Mouse (Mus musculus) kidney, embryonic 15.5 days (tissue): Measurements from ENCODE around the gene Gm6034. TPM values are rescaled to one million over a fixed set of nuclear protein-coding genes. Genes with fewer than 3 reads are reported as not detected.
"Not testable (repeated sequence)": the region's sequence is repeated elsewhere in the genome, so short reads cannot be mapped to it uniquely, and the experiment has no call there.

ENCODE experiments used
- ATAC-seq: fragments of 200-750 bp; cut with Nextera tagmentation; replicated peaks from 2 replicates; pipeline ENCODE4 v1.8.0; 2017; ENCODE audit warnings: moderate TSS enrichment; ENCODE audit not compliant: low FRiP score
- H3K27ac ChIP-seq: fragments of 300-500 bp; sonication (generic); 2 replicates; pipeline ENCODE4 v1.5.1; 2015; ENCODE audit warnings: mild to moderate bottlenecking, inconsistent platforms
- H3K27me3 ChIP-seq: fragments of 300-500 bp; sonication (generic); 2 replicates; pipeline ENCODE4 v1.6.1; 2015; ENCODE audit warnings: inconsistent platforms
- H3K36me3 ChIP-seq: fragments of 300-500 bp; sonication (generic); 2 replicates; pipeline ENCODE4 v1.6.1; 2015; ENCODE audit warnings: inconsistent platforms
- H3K4me1 ChIP-seq: fragments of 300-500 bp; sonication (generic); 2 replicates; pipeline ENCODE4 v1.6.1; 2015; ENCODE audit warnings: inconsistent platforms
- H3K4me2 ChIP-seq: fragments of 300-500 bp; sonication (generic); 2 replicates; pipeline ENCODE4 v1.6.1; 2015; ENCODE audit warnings: moderate library complexity, mild to moderate bottlenecking, inconsistent platforms
- H3K4me3 ChIP-seq: fragments of 300-500 bp; sonication (generic); replicated peaks from 2 replicates; pipeline ENCODE4 v1.5.1; 2015; ENCODE audit warnings: mild to moderate bottlenecking, inconsistent platforms
- H3K9ac ChIP-seq: fragments of 300-500 bp; sonication (generic); 2 replicates; pipeline ENCODE4 v1.6.1; 2015; ENCODE audit warnings: mild to moderate bottlenecking, inconsistent platforms
- H3K9me3 ChIP-seq: fragments of 300-500 bp; sonication (generic); replicated peaks from 2 replicates; pipeline ENCODE4 v1.6.1; 2016; ENCODE audit warnings: inconsistent platforms
- WGBS: fragments of 180-500 bp; shearing (Covaris S2); methylation state at CpG from one replicate; pipeline ENCODE4 v1.1.7; 2015; ENCODE audit warnings: mixed read lengths; 5-methylcytosine and 5-hydroxymethylcytosine counted together
- polyA plus RNA-seq: library from polyadenylated mRNA; unstranded; fragments of >200 nt; fragmentation: Nextera tagmentation; extraction: Ambion mirVana; gene quantifications from 2 replicates; pipeline ENCODE4 v1.2.1, GENCODE M21; 2015

Gene Gm6034
- polyA plus RNA-seq, 1 experiment from 2014 or later, result not detected

- 83% methylated on average over 2 of the region's 2 CpGs for WGBS
- H3K27me3 ChIP-seq, H3K4me3 ChIP-seq, H3K4me2 ChIP-seq, H3K36me3 ChIP-seq, H3K9me3 ChIP-seq, H3K27ac ChIP-seq, H3K9ac ChIP-seq, H3K4me1 ChIP-seq, ATAC-seq: not testable (repeated sequence)
These were observed 2.2 kb upstream of the Gm6034 start for GRCm38 (mm10) chr17:36040604-36041003.

- not testable (repeated sequence) for H3K4me1 ChIP-seq, H3K9me3 ChIP-seq, H3K36me3 ChIP-seq, H3K27ac ChIP-seq, H3K27me3 ChIP-seq
- under 1% methylated on average over 19 of the region's 19 CpGs for WGBS
- ATAC-seq, result peak; percentile 77
- Histone ChIP-seq H3K4me3 (peak overlapping the region; percentile 47), H3K9ac (peak overlapping the region; percentile 47), H3K4me2 (peak overlapping the region; percentile 80)
These were observed 706 bp upstream of the Gm6034 start for GRCm38 (mm10) chr17:36042055-36042454.

DNA sequence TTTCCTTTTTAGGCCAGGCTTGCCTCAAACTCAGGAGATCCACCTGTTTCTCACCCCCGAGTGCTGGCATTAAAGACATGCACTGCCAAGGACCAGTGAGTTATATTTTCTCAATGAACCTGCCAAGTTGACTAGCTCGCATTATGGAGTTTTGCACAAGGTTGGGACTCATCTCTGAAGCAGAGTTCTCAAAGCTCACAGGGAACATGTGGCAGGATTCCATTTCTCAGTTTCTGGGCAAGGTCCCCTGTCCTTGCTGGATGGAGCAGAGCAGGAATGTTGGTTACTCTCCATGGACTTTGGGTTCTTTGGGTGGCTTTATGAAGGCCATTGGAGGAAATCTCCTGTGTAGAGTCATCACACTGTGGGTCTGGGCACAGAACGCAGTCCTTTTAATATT is 525 bp downstream of the Gm6034 start:
- H3K9me3 ChIP-seq, result no peaks in the 10 kb centered on the region
- 0 out of 2 replicates have a peak overlapping the region, but pooled peaks have one; percentile 29 for H3K9ac ChIP-seq
- no peak overlapping the region for H3K27ac ChIP-seq
- peak overlapping the region; percentile 47 for H3K4me3 ChIP-seq
- peak overlapping the region; percentile 80 for H3K4me2 ChIP-seq
- H3K4me1 ChIP-seq, result peaks cover 6% of the 10 kb centered on the region
- no peak for ATAC-seq
- H3K27me3 ChIP-seq, result no peaks in the 10 kb centered on the region
- H3K36me3 ChIP-seq, result no peaks in the 10 kb centered on the region
- 84% methylated on average over 3 of the region's 3 CpGs for WGBS

DNA sequence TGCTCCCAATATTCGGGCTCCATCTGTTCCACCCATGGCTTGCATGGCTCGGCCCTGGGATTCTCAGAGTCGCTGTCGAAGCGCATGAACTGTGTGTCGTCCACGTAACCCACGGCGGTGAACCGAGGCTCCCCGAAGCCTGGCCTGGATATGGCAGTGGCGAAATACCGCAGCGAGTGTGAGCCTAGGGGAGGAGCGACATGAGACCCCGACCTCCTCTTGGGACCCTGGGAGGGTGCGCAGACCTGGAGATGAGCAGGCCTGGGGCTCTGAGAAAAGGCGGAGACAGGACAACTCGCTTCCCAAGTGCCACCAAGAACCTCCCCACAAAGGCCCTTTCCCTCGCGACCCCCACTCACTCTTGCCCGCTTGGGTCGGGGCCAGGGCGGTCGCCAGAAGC is 15.2 kb downstream of the Gm6034 start:
- H3K4me1 ChIP-seq, H3K36me3 ChIP-seq, H3K4me3 ChIP-seq, H3K27me3 ChIP-seq, H3K9me3 ChIP-seq, H3K4me2 ChIP-seq, H3K9ac ChIP-seq, ATAC-seq, H3K27ac ChIP-seq: not testable (repeated sequence)
- WGBS, result 85% methylated on average over 25 of the region's 25 CpGs

DNA sequence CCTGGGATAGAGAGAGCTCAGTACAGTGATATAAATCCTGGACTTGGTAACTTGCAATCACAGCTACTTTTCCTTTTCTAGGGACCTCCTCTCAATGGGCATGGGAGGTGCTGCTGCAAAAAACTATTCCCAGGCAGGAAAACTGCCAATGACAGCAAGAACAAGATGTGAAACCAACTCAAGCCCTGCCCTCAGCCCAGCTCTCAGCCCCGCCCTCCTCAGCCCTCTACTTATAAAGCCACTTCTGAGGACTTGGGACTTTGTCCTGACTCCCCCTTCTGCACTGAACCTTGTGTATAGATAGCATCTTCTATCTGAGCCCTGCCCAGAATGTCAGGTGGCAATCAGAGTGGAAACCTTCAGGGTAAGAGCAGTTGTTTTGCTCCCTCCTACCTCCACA is 15.6 kb downstream of the Gm6034 start, which contains the start of gene Gm11127:
TSS of gene Gm11127 (minus strand) at position 10 of the 400 bp plus-strand sequence.
- not testable (repeated sequence) for H3K4me3 ChIP-seq, H3K27me3 ChIP-seq, H3K9ac ChIP-seq, ATAC-seq, H3K4me2 ChIP-seq, H3K27ac ChIP-seq, H3K4me1 ChIP-seq, H3K36me3 ChIP-seq, H3K9me3 ChIP-seq
- WGBS, result 80% methylated on average over 1 of the region's 1 CpGs

- Histone ChIP-seq H3K4me1 (no peaks in the 10 kb centered on the region), H3K4me3 (no peak overlapping the region), H3K9me3 (no peaks in the 10 kb centered on the region), H3K4me2 (no peak overlapping the region), H3K36me3 (no peaks in the 10 kb centered on the region), H3K27ac (no peak overlapping the region), H3K9ac (no peak overlapping the region), H3K27me3 (no peaks in the 10 kb centered on the region)
- WGBS, result 32% methylated on average over 2 of the region's 2 CpGs
- no peak for ATAC-seq
These were observed 18.1 kb downstream of the Gm6034 start for GRCm38 (mm10) chr17:36060829-36061228.

DNA sequence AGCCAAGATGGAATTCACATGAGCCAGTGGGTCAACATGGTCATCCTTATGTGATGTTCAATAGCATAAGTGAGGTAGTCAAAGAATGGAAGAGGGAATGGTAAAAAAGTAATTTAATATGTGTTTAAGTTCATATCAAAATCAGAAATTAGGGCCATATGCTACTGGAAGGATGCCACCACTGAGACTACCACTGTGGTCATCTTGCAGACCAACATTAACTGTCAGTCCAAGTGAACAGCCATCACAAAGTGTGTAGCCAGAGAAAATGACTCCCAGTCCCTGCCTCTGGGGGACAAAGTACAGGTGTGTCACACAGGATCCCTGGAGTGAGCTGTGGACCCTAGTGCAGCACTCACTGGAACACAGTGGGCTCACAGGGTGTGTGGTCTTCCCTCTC is 39.1 kb downstream of the Gm6034 start:
- not testable (repeated sequence) for H3K36me3 ChIP-seq, H3K4me3 ChIP-seq, H3K9me3 ChIP-seq, ATAC-seq, H3K27ac ChIP-seq, H3K4me2 ChIP-seq, H3K9ac ChIP-seq
- Histone ChIP-seq H3K27me3 (peaks cover 45% of the 10 kb centered on the region), H3K4me1 (peaks cover 12% of the 10 kb centered on the region)

DNA sequence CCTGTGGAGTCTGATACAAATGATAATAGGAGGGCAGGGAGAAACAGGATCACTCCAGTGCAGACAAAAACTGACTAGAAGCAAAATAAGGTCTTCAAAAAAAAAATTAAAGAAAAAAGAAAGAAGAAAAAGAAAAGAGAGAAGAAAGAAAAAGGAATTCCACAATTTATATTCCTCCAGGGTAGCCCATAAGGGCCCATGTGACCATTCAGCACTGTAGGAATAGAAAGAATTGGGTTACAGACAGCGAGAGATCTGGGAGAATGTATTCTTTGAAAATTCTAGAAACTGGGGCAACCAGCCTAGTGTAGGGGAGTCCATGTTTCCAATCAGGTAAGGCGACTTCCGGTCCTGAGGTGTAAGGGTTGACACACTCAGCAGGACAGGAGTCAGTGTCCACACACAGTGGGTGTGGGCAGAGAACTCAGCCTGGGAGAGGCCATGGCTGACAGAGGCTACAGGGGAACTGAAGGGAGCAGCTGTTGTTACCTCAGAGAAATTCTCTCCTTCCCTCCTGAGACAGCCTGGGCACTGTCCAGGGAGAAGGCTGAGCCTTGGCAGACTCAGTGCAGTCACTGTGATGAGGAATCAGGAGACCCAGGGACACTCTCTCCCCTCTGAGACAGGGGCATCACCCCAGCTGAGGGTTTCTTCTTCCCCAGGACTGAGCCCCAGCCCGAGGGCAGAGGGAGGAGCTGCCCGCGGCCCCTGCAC is 39.9 kb downstream of the Gm6034 start:
- not testable (repeated sequence) for H3K9me3 ChIP-seq, H3K9ac ChIP-seq, H3K27ac ChIP-seq, H3K36me3 ChIP-seq
- peak overlapping the region; percentile 97 for H3K4me2 ChIP-seq
- H3K27me3 ChIP-seq, result peaks cover 45% of the 10 kb centered on the region
- peaks cover 12% of the 10 kb centered on the region for H3K4me1 ChIP-seq
- H3K4me3 ChIP-seq, result peak overlapping the region; percentile 52
- 33% methylated on average over 6 of the region's 6 CpGs for WGBS
- ATAC-seq, result peak; percentile 14; the same call in 1 of the 2 replicates

GRCm38 (mm10) chr17:36083266-36083869 is 40.6 kb downstream of the Gm6034 start:
- H3K36me3 ChIP-seq, result no peaks in the 10 kb centered on the region
- H3K4me2 ChIP-seq, result peak overlapping the region; percentile 97
- WGBS, result 1% methylated on average over 46 of the region's 46 CpGs
- H3K4me3 ChIP-seq, result peak overlapping the region; percentile 52
- peak overlapping the region; percentile 47; the same call in 1 of the 2 replicates for H3K9ac ChIP-seq
- no peaks in the 10 kb centered on the region for H3K9me3 ChIP-seq
- peak; percentile 88 for ATAC-seq
- no peak overlapping the region for H3K27ac ChIP-seq
- H3K4me1 ChIP-seq, result peaks cover 12% of the 10 kb centered on the region
- peaks cover 45% of the 10 kb centered on the region for H3K27me3 ChIP-seq

DNA sequence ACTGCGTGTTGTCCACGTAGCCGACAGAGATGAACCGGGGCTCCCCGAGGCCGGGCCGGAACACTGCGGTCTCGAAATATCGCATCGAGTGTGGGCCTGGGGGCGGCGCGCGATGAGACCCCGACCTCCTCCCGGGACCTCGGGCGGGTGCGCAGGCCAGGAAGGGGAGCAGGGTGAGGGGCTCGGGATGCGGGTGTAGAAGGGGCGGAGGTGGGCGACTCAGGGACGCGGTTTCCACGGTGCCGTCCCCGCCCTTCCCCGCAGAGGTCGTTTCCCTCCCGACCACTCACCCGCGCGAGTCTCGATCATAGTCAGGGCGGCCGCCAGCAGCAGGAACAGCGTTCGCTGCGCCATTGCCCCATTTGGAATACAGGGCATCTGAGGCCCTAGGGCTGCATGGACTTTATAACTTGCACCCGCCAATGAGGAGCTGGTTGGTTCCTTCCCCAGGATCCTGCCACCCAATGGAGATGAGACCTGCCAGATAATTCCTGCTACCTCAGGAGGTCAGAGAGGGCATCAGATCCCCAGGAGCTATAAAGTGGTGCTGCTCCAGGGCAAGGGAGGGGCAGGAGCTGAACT is 41.2 kb downstream of the Gm6034 start:
- peaks cover 12% of the 10 kb centered on the region for H3K4me1 ChIP-seq
- peak overlapping the region; percentile 97 for H3K4me2 ChIP-seq
- no peak overlapping the region for H3K27ac ChIP-seq
- no peaks in the 10 kb centered on the region for H3K36me3 ChIP-seq
- WGBS, result under 1% methylated on average over 40 of the region's 42 CpGs
- ATAC-seq, result no peak; the same call in 1 of the 2 replicates
- H3K4me3 ChIP-seq, result peak overlapping the region; percentile 52
- H3K9ac ChIP-seq, result peak overlapping the region; percentile 47; the same call in 1 of the 2 replicates
- peaks cover 45% of the 10 kb centered on the region for H3K27me3 ChIP-seq
- H3K9me3 ChIP-seq, result no peaks in the 10 kb centered on the region

DNA sequence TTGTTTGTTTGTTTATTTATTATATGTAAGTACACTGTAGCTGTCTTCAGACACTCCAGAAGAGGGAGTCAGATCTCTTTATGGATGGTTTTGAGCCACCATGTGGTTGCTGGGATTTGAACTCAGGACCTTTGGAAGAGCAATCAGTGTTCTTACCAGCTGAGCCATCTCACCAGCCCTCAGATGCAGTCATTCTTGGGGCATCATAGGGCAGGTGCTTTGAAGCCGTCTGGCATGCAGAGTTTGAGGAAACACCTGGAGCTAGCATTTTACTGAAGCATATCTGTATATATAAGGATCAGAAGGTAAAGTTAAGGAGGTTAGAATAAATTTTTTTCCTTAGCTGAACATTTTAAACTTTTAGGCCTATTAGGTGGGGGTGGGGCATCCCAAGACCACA is 43.2 kb downstream of the Gm6034 start:
- WGBS, result 71% methylated on average over 1 of the region's 1 CpGs
- H3K9me3 ChIP-seq, ATAC-seq, H3K4me3 ChIP-seq, H3K4me2 ChIP-seq, H3K36me3 ChIP-seq, H3K27ac ChIP-seq, H3K9ac ChIP-seq: not testable (repeated sequence)
- Histone ChIP-seq H3K4me1 (peaks cover 12% of the 10 kb centered on the region), H3K27me3 (peaks cover 45% of the 10 kb centered on the region)

DNA sequence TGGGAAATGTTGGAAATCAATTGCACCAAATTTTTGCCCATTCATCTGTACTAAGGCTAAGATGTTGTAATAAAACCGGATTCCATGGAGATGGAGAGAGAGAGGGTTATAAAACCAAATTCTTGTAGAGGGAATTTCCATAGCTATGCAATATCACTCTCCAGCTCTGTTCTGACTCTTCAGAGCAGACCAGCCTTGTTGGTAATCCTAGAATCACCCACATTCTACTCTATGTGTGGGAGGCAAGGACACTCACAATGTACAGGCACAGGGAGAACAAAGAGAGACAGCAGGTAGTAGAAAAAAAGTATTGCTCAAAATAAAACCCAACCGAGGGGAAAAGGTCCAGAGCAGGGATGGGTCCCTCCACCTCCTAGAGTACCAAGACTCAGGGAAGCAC is 49.2 kb downstream of the Gm6034 start:
- not testable (repeated sequence) for H3K4me2 ChIP-seq, H3K27ac ChIP-seq, H3K27me3 ChIP-seq, H3K9me3 ChIP-seq, ATAC-seq, H3K36me3 ChIP-seq, H3K4me1 ChIP-seq, H3K9ac ChIP-seq, H3K4me3 ChIP-seq
- WGBS, result no CpG with 5 or more reads among the region's 2 CpGs
